7 mouse cellular contexts compared by ENCODE assay signal in the genomic region with DNA sequence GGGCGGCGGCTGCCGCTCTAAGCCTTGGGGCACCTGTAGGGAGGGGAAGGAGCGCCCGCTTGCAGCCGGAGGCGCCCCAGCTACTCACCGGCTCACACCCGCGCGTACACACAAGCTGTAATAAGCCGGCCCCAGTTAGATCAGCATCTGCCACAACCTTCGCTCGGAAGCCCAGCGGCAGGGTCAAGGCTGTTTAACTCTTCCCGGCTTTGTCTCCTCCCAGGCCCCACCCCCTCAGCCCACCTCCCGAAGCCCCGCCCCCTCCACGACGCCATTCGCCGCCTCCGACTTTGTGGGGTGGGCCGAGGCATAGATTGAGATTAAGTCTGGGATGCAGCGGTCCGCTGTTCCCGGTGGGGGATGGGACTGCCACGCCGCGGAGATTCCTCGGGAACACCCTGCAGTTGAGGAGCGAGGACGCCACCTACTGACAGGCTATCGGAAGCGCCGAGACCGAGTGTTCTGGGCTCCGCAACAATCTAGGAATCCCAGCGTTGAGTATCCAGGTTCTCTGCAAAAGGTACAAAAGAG. TPM values are rescaled to one million over a fixed set of nuclear protein-coding genes. Genes with fewer than 3 reads are reported as not detected.
DNase-seq lines count a peak whose midpoint lies in the region; ATAC-seq and TF ChIP-seq lines count a peak whose summit lies in the region.

No protein-coding gene starts in this region.

- peak; percentile 93 for TF ChIP-seq EP300 in heart, adult 2 months (IDR thresholded peaks at IDR 0.05; ENCODE audit: insufficient read depth, low read depth, low read length)

- TF ChIP-seq POLR2A in heart, adult 2 months (IDR thresholded peaks at IDR 0.05; ENCODE audit: insufficient read depth, low read depth, low read length), result peak; percentile 90

- H3K27ac ChIP-seq in embryonic facial prominence, embryonic 12.5 days, result peak overlapping the region; percentile 91
- peak overlapping the region; percentile 75 for H3K27ac ChIP-seq in heart, adult 2 months
- H3K27ac ChIP-seq in limb, embryonic 13.5 days, result peak overlapping the region; percentile 96
- H3K27ac ChIP-seq in midbrain, embryonic 16.5 days (ENCODE audit: low read length), result peak overlapping the region; percentile 99

- peak overlapping the region; percentile 65 for H3K9ac ChIP-seq in embryonic facial prominence, embryonic 12.5 days
- peak overlapping the region; percentile 73 for H3K9ac ChIP-seq in heart, adult 2 months (ENCODE audit: low read depth, low read length)
- H3K9ac ChIP-seq in limb, embryonic 13.5 days, result peak overlapping the region; percentile 78
- H3K9ac ChIP-seq in midbrain, embryonic 16.5 days (ENCODE audit: low read depth, low read length), result peak overlapping the region; percentile 95

- ATAC-seq in embryonic facial prominence, embryonic 12.5 days (ENCODE audit: insufficient number of reproducible peaks, insufficient read depth, low FRiP score, low TSS enrichment), result peak; percentile 92
- peak; percentile 94 for ATAC-seq in limb, embryonic 13.5 days (ENCODE audit: low FRiP score, low read depth)
- ATAC-seq in midbrain, embryonic 16.5 days, result peak; percentile 94

- H3K27me3 ChIP-seq in embryonic facial prominence, embryonic 12.5 days, result no peaks in the 10 kb centered on the region
- no peaks in the 10 kb centered on the region for H3K27me3 ChIP-seq in heart, adult 2 months (ENCODE audit: control insufficient read depth, insufficient read depth, low read length)
- H3K27me3 ChIP-seq in limb, embryonic 13.5 days, result no peaks in the 10 kb centered on the region
- no peaks in the 10 kb centered on the region for H3K27me3 ChIP-seq in midbrain, embryonic 16.5 days (ENCODE audit: control insufficient read depth, insufficient read depth, low read depth, low read length)

- peaks cover 16% of the 10 kb centered on the region for H3K4me1 ChIP-seq in embryonic facial prominence, embryonic 12.5 days
- H3K4me1 ChIP-seq in heart, adult 2 months (ENCODE audit: control insufficient read depth, insufficient read depth, low read length), result peaks cover 4% of the 10 kb centered on the region
- peaks cover 25% of the 10 kb centered on the region for H3K4me1 ChIP-seq in limb, embryonic 13.5 days
- H3K4me1 ChIP-seq in midbrain, embryonic 16.5 days (ENCODE audit: control insufficient read depth, insufficient read depth, low read length), result peaks cover 35% of the 10 kb centered on the region

- H3K4me2 ChIP-seq in embryonic facial prominence, embryonic 12.5 days (replicated peaks), result peak overlapping the region; percentile 66
- H3K4me2 ChIP-seq in limb, embryonic 13.5 days (replicated peaks), result peak overlapping the region; percentile 73
- peak overlapping the region; percentile 68 for H3K4me2 ChIP-seq in midbrain, embryonic 16.5 days (ENCODE audit: low read length)

- peaks cover 8% of the 10 kb centered on the region; the same call in 1 of the 2 replicates for H3K36me3 ChIP-seq in embryonic facial prominence, embryonic 12.5 days
- H3K36me3 ChIP-seq in heart, adult 2 months (ENCODE audit: control insufficient read depth, insufficient read depth, low read length), result peaks cover 16% of the 10 kb centered on the region
- peaks cover 9% of the 10 kb centered on the region for H3K36me3 ChIP-seq in limb, embryonic 13.5 days
- H3K36me3 ChIP-seq in midbrain, embryonic 16.5 days (ENCODE audit: control insufficient read depth, insufficient read depth, low read length), result peaks cover 4% of the 10 kb centered on the region

- DNase-seq in adrenal gland, postnatal 25 days, result peak; percentile 99
- peak; percentile 97 for DNase-seq in heart, adult 2 months
- DNase-seq in kidney, adult 8-10 months, result peak; percentile 98 to 99
- DNase-seq in spleen, postnatal 10 days (ENCODE audit: low spot score in 2 of 2), result peak; percentile 77 to 91

- under 1% methylated on average over 39 of the region's 39 CpGs for WGBS in embryonic facial prominence, embryonic 12.5 days
- WGBS in heart, adult 2 months, result under 1% methylated on average over 39 of the region's 39 CpGs
- WGBS in limb, embryonic 13.5 days, result under 1% methylated on average over 39 of the region's 39 CpGs
- WGBS in midbrain, embryonic 16.5 days, result under 1% methylated on average over 39 of the region's 39 CpGs

- TF ChIP-seq CTCF in heart, adult 2 months (IDR thresholded peaks at IDR 0.05), result peak; percentile 79

- no peaks in the 10 kb centered on the region for H3K9me3 ChIP-seq in embryonic facial prominence, embryonic 12.5 days
- no peaks in the 10 kb centered on the region for H3K9me3 ChIP-seq in limb, embryonic 13.5 days
- H3K9me3 ChIP-seq in midbrain, embryonic 16.5 days (replicated peaks; ENCODE audit: control insufficient read depth, low read length, poor library complexity, severe bottlenecking), result no peaks in the 10 kb centered on the region

- H3K4me3 ChIP-seq in embryonic facial prominence, embryonic 12.5 days, result peak overlapping the region; percentile 68
- H3K4me3 ChIP-seq in heart, adult 2 months, result peak overlapping the region; percentile 74
- H3K4me3 ChIP-seq in limb, embryonic 13.5 days, result peak overlapping the region; percentile 73
- H3K4me3 ChIP-seq in midbrain, embryonic 16.5 days (ENCODE audit: low read depth, low read length), result peak overlapping the region; percentile 86

- no peaks in the 10 kb centered on the region for H3K79me2 ChIP-seq in heart, adult 2 months (replicated peaks; ENCODE audit: control insufficient read depth, insufficient read depth, low read length)

- intact Hi-C loops in heart, adult 2 months (cut with DNase I), result loop anchor here (1.0 to 5.0 kb wide), 2 partner anchors 67 to 132 kb away; no protein-coding TSS in a partner anchor

RNA-seq across cellular contexts. Expression of a gene that starts 7.3 kb away (rescaled TPM):
- 698 and 945 TPM in 2 replicates for total RNA-seq in adrenal gland, postnatal 25 days (2021)
- polyA plus RNA-seq in embryonic facial prominence, embryonic 12.5 days (2016; fragmentation: Nextera tagmentation; extraction: Ambion mirVana), result 175 and 180 TPM in 2 replicates
- 10 to 100 TPM; 57.8 to 88.9 TPM for total RNA-seq in heart, adult 2 months (2021)
- 22.1 and 39.9 TPM in 2 replicates for polyA plus RNA-seq in heart, adult 2 months (2012; rRNA removed)
- polyA plus RNA-seq in limb, embryonic 13.5 days (2015; fragmentation: Nextera tagmentation; extraction: Ambion mirVana), result 132 and 146 TPM in 2 replicates
- 553 and 565 TPM in 2 replicates for polyA plus RNA-seq in midbrain, embryonic 16.5 days (2015; fragmentation: Nextera tagmentation; extraction: Ambion mirVana)

RNA-seq across cellular contexts. Expression of a gene that starts 7.5 kb away (rescaled TPM):
- total RNA-seq in adrenal gland, postnatal 25 days (2021), result 33.8 and 36.8 TPM in 2 replicates
- polyA plus RNA-seq in embryonic facial prominence, embryonic 12.5 days (2016; fragmentation: Nextera tagmentation; extraction: Ambion mirVana), result 14.4 and 15.9 TPM in 2 replicates
- total RNA-seq in heart, adult 2 months (2021), result 10 to 100 TPM in 1 of 2 experiments, 1 to 10 TPM in 1; 9.6 to 10.3 TPM
- 2.5 and 4.2 TPM in 2 replicates for polyA plus RNA-seq in heart, adult 2 months (2012; rRNA removed)
- polyA plus RNA-seq in limb, embryonic 13.5 days (2015; fragmentation: Nextera tagmentation; extraction: Ambion mirVana), result 11.9 and 14.2 TPM in 2 replicates
- 9.8 and 12.4 TPM in 2 replicates for polyA plus RNA-seq in midbrain, embryonic 16.5 days (2015; fragmentation: Nextera tagmentation; extraction: Ambion mirVana)

RNA-seq across cellular contexts. Expression of a gene that starts 56.0 kb away (rescaled TPM):
- not detected in 2 replicates for total RNA-seq in adrenal gland, postnatal 25 days (2021)
- 0.19 and 0.42 TPM in 2 replicates for polyA plus RNA-seq in embryonic facial prominence, embryonic 12.5 days (2016; fragmentation: Nextera tagmentation; extraction: Ambion mirVana)
- not detected for total RNA-seq in heart, adult 2 months (2021)
- 0.12 TPM in 1 of 2 replicates, not detected in the other for polyA plus RNA-seq in heart, adult 2 months (2012; rRNA removed)
- polyA plus RNA-seq in limb, embryonic 13.5 days (2015; fragmentation: Nextera tagmentation; extraction: Ambion mirVana), result 0.13 and 0.33 TPM in 2 replicates
- 1.6 and 3.1 TPM in 2 replicates for polyA plus RNA-seq in midbrain, embryonic 16.5 days (2015; fragmentation: Nextera tagmentation; extraction: Ambion mirVana)

RNA-seq across cellular contexts. Expression of a gene that starts 59.6 kb away (rescaled TPM):
- not detected in 2 replicates for total RNA-seq in adrenal gland, postnatal 25 days (2021)
- polyA plus RNA-seq in embryonic facial prominence, embryonic 12.5 days (2016; fragmentation: Nextera tagmentation; extraction: Ambion mirVana), result not detected in 2 replicates
- total RNA-seq in heart, adult 2 months (2021), result not detected
- not detected in 2 replicates for polyA plus RNA-seq in heart, adult 2 months (2012; rRNA removed)
- not detected in 2 replicates for polyA plus RNA-seq in limb, embryonic 13.5 days (2015; fragmentation: Nextera tagmentation; extraction: Ambion mirVana)
- not detected in 2 replicates for polyA plus RNA-seq in midbrain, embryonic 16.5 days (2015; fragmentation: Nextera tagmentation; extraction: Ambion mirVana)

Comparison
In these comparisons a context has a peak if more than half of its experiments do, and no peak if none do; other contexts are left out.
1. Peak in every context shown above with its lines: DNase-seq, ATAC-seq, H3K4me3 ChIP-seq and H3K27ac ChIP-seq.